17 mouse cellular contexts compared by ENCODE assay signal in genomic region chr5:24654491-24654890, GRCm38 (mm10).
"Had no signal": no experiment of that assay in that cellular context is flagged by ENCODE, and none has a peak within 500 bp of the region (broad histone marks: within the 10 kb centered on the region; RNA-seq: fewer than 3 reads in every experiment).

No protein-coding gene starts in this region.

- H3K36me3 ChIP-seq: liver, embryonic 15.5 days; lung, embryonic 15.5 days; midbrain, embryonic 12.5 days; midbrain, embryonic 15.5 days; neural tube, embryonic 12.5 days; stomach, embryonic 15.5 days had no signal

- H3K4me3 ChIP-seq: liver, embryonic 15.5 days; lung, embryonic 15.5 days; midbrain, embryonic 12.5 days; midbrain, embryonic 15.5 days; neural tube, embryonic 12.5 days; stomach, embryonic 15.5 days had no signal

- H3K4me1 ChIP-seq: neural tube, embryonic 12.5 days; stomach, embryonic 15.5 days had no signal

- H3K9ac ChIP-seq: liver, embryonic 15.5 days; liver, postnatal 0 days; lung, embryonic 15.5 days; midbrain, embryonic 12.5 days; midbrain, embryonic 15.5 days; neural tube, embryonic 12.5 days; stomach, embryonic 15.5 days had no signal

- H3K27ac ChIP-seq: liver, embryonic 15.5 days; lung, embryonic 15.5 days; macrophage; midbrain, embryonic 12.5 days; midbrain, embryonic 15.5 days; neural tube, embryonic 12.5 days; stomach, embryonic 15.5 days; stomach, postnatal 0 days had no signal

- H3K27me3 ChIP-seq: lung, embryonic 15.5 days; midbrain, embryonic 15.5 days; stomach, embryonic 15.5 days had no signal

- DNase-seq: liver, postnatal 0 days; lung, adult 2 months; lung, postnatal 14 days; lung, postnatal 36 days; right cerebral cortex, postnatal 14 days; thymus, adult 2 months; thymus, postnatal 25 days; thymus, postnatal 4 days had no signal

- ATAC-seq: liver, postnatal 0 days; lung, postnatal 0 days; midbrain, embryonic 15.5 days had no signal

- H3K4me2 ChIP-seq: liver, embryonic 15.5 days; lung, embryonic 15.5 days; midbrain, embryonic 12.5 days; midbrain, embryonic 15.5 days; neural tube, embryonic 12.5 days; stomach, embryonic 15.5 days had no signal

- H3K9me3 ChIP-seq: liver, embryonic 15.5 days; lung, embryonic 15.5 days; midbrain, embryonic 12.5 days; midbrain, embryonic 15.5 days; neural tube, embryonic 12.5 days; stomach, embryonic 15.5 days had no signal
